Mouse (Mus musculus): Measurements from ENCODE around the gene Tut7.
A peak's percentile ranks its signal among the peaks of the same experiment; 100 is the strongest.
"Not testable (repeated sequence)": the region's sequence is repeated elsewhere in the genome, so short reads cannot be mapped to it uniquely, and the experiment has no call there.

Gene Tut7

GRCm38 (mm10) chr13:59822507-59823462 is at the start of gene Tut7:
Tut7 (minus strand) TSS chr13:59823147.
- DNase-seq: peak; percentile 93 to 98

GRCm38 (mm10) chr13:59872446-59872845 is 49.5 kb upstream of the Tut7 start:
- DNase-seq: peak in 1 of 2 experiments; percentile 25

GRCm38 (mm10) chr13:59870004-59870403 is 47.1 kb upstream of the Tut7 start:
- DNase-seq: no peak

- DNase-seq: no peak
These were observed 45.2 kb upstream of the Tut7 start for GRCm38 (mm10) chr13:59868011-59868649.

GRCm38 (mm10) chr13:59867103-59867502 is 44.2 kb upstream of the Tut7 start:
- peak in 1 of 2 experiments; percentile 7 for DNase-seq

DNA sequence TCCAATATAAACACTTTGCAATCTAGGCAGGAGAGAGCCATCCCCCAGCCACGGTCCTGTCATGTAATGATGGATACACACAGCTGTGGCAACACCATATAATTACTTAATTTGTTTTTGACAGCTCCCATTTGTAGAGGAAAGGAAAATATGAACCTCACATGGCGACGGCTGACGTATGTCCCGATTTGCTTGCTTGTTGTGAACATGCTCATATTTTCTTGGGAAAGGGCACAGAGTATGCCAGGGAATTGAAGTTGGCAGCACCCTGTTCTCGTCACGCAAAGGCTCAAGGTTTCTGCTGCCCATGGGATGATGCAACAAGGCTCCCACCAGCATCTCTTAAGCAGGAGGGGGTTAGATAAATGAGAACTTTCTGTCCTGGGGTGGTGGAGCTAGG is 36.6 kb upstream of the Tut7 start:
- no peak for DNase-seq

DNA sequence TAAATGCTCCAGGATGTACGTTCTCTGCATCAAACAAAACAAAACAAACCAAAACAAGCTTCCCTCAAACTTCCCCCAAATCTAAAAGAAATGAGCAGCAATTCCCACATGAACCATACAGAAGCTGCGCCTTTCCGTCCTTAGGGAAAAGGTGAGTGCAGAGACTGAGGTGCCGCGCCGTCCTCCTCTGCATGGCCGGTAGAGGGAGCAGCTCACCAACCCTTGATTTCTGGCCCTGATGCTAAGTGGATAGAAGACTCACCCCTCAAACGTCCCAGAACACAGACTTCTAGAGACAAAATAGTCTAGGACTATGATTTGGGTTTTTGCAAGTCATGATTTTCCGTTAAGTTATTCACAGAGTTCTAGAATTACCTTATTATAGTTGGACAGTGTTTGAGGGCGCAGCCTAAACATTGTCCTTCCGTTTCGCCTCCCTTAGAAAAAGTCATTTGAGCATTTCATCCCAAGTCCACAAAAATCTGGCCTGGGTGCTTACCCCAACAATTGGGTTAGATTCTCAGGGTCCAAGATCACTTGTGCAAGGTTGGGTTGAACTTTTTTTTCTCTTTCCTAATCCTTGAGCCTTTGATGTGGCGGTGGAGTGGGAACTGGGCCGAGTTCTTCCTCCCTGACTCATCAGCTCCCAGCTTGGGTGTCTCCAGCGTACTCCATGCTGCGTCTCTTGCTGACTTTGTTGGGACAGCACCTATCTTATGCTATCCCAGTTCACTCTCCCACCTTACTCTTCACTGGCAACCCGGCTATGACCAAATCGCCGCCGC is 33.5 kb upstream of the Tut7 start:
- peak; percentile 67 to 71 for DNase-seq

- no peak for DNase-seq
These were observed 30.5 kb upstream of the Tut7 start for GRCm38 (mm10) chr13:59853471-59853870.

DNA sequence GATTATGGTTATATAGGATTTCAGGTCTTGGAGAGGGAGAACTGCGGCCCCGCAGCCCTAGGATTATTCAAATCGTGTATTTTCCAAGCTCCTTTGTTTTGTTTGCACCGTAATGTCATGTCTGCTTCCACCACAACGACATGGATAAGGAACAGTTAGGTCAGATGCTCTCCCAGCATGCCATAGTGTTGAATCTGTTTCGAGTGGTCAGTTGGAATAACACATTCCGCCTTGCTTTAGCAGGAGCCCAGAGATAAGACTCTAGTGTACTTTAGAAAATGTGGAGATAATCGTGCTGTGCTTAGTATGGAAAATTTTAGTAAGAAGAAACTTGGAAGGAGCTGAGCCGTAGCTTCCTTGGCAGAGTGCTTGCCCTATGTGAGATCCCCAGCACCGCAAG is 27.4 kb upstream of the Tut7 start:
- DNase-seq: no peak

DNA sequence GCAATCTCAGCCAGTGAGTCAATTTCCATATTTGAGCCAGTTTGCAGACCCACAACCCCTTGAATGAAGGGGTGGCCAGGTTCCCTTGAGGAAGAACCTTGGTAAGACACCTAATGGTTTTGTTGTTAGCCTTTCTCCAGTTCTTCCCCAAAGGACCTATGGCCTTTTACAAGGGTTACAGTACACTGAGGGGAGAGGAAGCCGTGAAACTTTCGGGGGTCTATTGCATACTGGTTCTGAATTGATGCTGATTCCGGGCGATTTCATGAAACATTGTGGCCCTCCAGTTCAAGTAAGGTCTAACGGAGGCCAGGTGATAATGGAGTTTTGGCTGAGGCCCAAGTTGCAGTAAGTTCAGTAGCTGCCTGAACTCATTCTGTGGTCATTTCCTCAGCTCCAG is 21.7 kb upstream of the Tut7 start:
- DNase-seq: no peak

GRCm38 (mm10) chr13:59843976-59844375 is 21.0 kb upstream of the Tut7 start:
- DNase-seq: no peak

GRCm38 (mm10) chr13:59842226-59843210 is 19.6 kb upstream of the Tut7 start:
- peak; percentile 81 to 95 for DNase-seq

DNA sequence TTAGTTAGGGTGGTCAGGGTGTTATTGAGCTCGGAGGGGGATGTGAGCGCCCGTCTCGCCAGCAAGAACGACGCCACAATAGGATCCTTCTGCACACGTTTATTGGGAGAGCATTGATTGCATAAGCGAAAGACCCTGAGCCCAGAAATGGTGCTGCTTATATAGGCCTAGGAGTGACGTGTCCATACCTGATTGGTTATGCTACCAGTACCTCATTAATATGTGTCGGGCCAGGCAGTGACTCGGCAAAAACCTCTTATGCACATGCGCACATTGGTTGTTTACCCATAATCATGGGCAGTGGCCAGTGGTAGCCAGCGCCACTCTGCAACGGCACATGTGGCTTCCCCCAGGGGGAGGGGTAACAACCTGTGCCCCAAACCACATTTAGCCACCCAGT is 18.8 kb upstream of the Tut7 start:
- DNase-seq: not testable (repeated sequence)

DNA sequence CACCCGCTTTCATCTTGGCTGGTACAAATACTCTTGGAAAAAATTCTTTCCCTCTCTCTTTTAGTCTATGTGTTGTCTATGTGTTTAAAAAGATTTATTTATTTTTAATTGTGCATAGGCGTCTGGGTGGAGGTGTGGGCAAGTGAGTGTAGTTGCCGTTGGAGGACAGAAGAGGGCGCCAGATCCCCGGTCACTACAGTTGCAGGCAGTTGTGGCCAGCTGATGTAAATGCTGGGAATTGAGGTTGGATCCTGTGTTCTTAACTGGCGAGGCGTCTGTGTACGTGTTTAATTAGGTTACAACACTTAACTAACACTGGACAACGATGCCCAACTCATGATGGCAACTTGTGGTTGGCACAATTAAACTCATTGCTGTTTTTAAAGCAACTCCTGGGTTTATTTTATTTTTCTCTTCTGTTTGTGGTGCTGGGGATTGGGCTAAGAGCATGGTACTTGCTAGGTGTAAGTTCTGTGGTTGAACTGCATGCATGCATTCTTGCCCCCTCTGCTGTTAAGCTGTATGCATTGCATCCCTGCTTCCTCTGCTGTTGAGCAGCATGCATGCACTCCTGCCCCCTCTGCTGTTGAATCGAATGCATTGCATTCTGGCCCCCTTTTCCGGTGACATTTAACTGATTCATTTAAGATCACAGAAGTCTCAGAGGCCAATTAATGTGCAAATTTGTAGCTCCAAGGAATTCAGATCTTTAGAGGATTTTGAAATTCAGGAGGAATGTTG is 17.7 kb upstream of the Tut7 start:
- peak; percentile 91 for DNase-seq

DNA sequence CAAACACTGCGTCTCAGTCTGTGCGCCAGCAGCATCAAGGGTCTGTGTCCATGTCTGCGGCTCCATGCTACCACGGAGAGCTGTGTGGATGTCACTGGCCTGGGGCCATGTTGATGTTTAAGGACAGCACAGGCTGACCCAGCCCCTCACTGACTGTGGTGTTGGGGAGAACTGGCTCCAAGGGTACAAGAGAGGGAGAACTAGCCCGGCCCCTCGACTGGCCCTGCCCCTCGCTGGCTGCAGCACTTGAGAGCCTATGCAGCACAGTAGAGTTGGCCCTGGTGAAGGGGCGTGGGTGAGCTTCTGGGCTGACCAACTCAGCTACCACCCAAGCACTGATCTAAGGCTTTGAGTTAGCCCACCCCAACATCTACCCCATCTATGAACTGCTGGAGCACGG is 16.4 kb upstream of the Tut7 start:
- peak in 1 of 2 experiments; percentile 39 for DNase-seq

- DNase-seq: no peak
These were observed 15.5 kb upstream of the Tut7 start for GRCm38 (mm10) chr13:59838464-59838863.

- DNase-seq: no peak
These were observed 13.9 kb upstream of the Tut7 start for GRCm38 (mm10) chr13:59836811-59837210.

GRCm38 (mm10) chr13:59836101-59836798 is 13.3 kb upstream of the Tut7 start:
- peak in 1 of 2 experiments; percentile 13 for DNase-seq

- DNase-seq: peak in 1 of 2 experiments; percentile 57
These were observed 12.0 kb upstream of the Tut7 start for GRCm38 (mm10) chr13:59834786-59835452.

- no peak for DNase-seq
These were observed 9.9 kb upstream of the Tut7 start for GRCm38 (mm10) chr13:59832871-59833270.

Measured in kidney, postnatal 25 days (tissue).